In the genomic region with DNA sequence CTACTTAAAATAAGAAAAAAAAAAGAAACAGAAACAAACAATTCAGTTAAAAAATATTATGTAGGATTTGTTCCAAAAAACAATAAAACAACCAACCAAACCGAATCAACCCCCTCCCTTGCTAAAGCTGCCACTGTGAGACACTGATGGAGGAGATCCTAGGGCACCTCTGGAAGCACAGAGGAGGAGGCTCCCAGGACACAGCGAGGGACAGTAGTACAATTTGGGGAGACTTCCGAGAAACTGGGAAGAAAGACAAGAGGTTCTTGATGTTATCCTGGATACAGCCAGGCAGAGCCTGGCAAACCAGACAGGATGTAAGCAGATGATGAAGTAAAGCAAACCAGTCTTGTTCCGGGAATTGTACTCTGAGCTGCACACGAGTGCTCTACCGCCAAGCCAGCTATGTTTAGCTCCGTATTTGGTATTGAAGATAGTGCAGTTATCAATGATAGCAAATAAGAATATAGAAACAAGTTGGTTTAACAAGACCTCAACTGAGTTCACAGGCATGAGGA, we compare ENCODE assay signal across 18 mouse cellular contexts. TPM values are rescaled to one million over a fixed set of nuclear protein-coding genes. Genes with fewer than 3 reads are reported as not detected.
A peak's percentile ranks its signal among the peaks of the same experiment; 100 is the strongest.
DNase-seq lines count a peak whose midpoint lies in the region; ATAC-seq and TF ChIP-seq lines count a peak whose summit lies in the region.
"Had no signal": no experiment of that assay in that cellular context is flagged by ENCODE, and none has a peak within 500 bp of the region (broad histone marks: within the 10 kb centered on the region; RNA-seq: fewer than 3 reads in every experiment).

No protein-coding gene starts in this region.

- H3K36me3 ChIP-seq in kidney, postnatal 0 days (ENCODE audit: insufficient read depth, low read length): no peaks in the 10 kb centered on the region
- no peaks in the 10 kb centered on the region for H3K36me3 ChIP-seq in kidney, embryonic 16.5 days (ENCODE audit: insufficient read depth, low read length)
- H3K36me3 ChIP-seq in liver, embryonic 15.5 days (replicated peaks): 0 out of 2 replicates have a peak, but pooled peaks cover 3% of the 10 kb centered on the region
- no peaks in the 10 kb centered on the region for H3K36me3 ChIP-seq in lung, postnatal 0 days (ENCODE audit: insufficient read depth, low read length)
- H3K36me3 ChIP-seq: embryonic facial prominence, embryonic 13.5 days; forebrain, embryonic 12.5 days; heart, embryonic 13.5 days; hindbrain, embryonic 15.5 days had no signal

- H3K27me3 ChIP-seq in kidney, postnatal 0 days (ENCODE audit: insufficient read depth, low read length): no peaks in the 10 kb centered on the region
- no peaks in the 10 kb centered on the region for H3K27me3 ChIP-seq in kidney, embryonic 16.5 days (ENCODE audit: insufficient read depth, low read length)
- no peaks in the 10 kb centered on the region for H3K27me3 ChIP-seq in liver, embryonic 15.5 days
- no peaks in the 10 kb centered on the region for H3K27me3 ChIP-seq in lung, postnatal 0 days (replicated peaks; ENCODE audit: insufficient read depth, low read length)
- H3K27me3 ChIP-seq: embryonic facial prominence, embryonic 13.5 days; forebrain, embryonic 12.5 days; heart, embryonic 13.5 days; hindbrain, embryonic 15.5 days had no signal

- no peak overlapping the region for H3K4me3 ChIP-seq in kidney, postnatal 0 days (replicated peaks; ENCODE audit: low read depth, low read length)
- H3K4me3 ChIP-seq in kidney, embryonic 16.5 days (ENCODE audit: low read length): no peak overlapping the region
- no peak overlapping the region for H3K4me3 ChIP-seq in liver, embryonic 15.5 days (replicated peaks)
- H3K4me3 ChIP-seq in lung, adult 2 months (replicated peaks; ENCODE audit: extremely low read depth, low read depth, low read length): no peak overlapping the region
- no peak overlapping the region for H3K4me3 ChIP-seq in lung, postnatal 0 days (ENCODE audit: low read depth, low read length)
- H3K4me3 ChIP-seq: embryonic facial prominence, embryonic 13.5 days; forebrain, embryonic 12.5 days; heart, embryonic 13.5 days; hindbrain, embryonic 15.5 days had no signal

- no peak overlapping the region for H3K4me2 ChIP-seq in kidney, postnatal 0 days (ENCODE audit: low read length)
- no peak overlapping the region for H3K4me2 ChIP-seq in kidney, embryonic 16.5 days (replicated peaks; ENCODE audit: low read depth, low read length)
- no peak overlapping the region for H3K4me2 ChIP-seq in liver, embryonic 15.5 days
- no peak overlapping the region for H3K4me2 ChIP-seq in lung, postnatal 0 days (replicated peaks; ENCODE audit: low read depth, low read length)
- H3K4me2 ChIP-seq: embryonic facial prominence, embryonic 13.5 days; forebrain, embryonic 12.5 days; heart, embryonic 13.5 days; hindbrain, embryonic 15.5 days had no signal

- WGBS in kidney, postnatal 0 days: 71% methylated on average over 7 of the region's 7 CpGs
- WGBS in kidney, embryonic 16.5 days: 73% methylated on average over 7 of the region's 7 CpGs
- WGBS in liver, embryonic 15.5 days (ENCODE audit: insufficient replicate concordance): 42% methylated on average over 7 of the region's 7 CpGs
- 45% methylated on average over 7 of the region's 7 CpGs for WGBS in lung, adult 2 months
- 55% methylated on average over 7 of the region's 7 CpGs for WGBS in lung, postnatal 0 days

- H3K27ac ChIP-seq in kidney, postnatal 0 days: no peak overlapping the region
- no peak overlapping the region for H3K27ac ChIP-seq in kidney, embryonic 16.5 days (ENCODE audit: low read length)
- H3K27ac ChIP-seq in liver, embryonic 15.5 days (replicated peaks): peak overlapping the region; percentile 25; the same call in 1 of the 2 replicates
- no peak overlapping the region for H3K27ac ChIP-seq in lung, postnatal 0 days (ENCODE audit: low read length)
- H3K27ac ChIP-seq: embryonic facial prominence, embryonic 13.5 days; forebrain, embryonic 12.5 days; heart, embryonic 13.5 days; hindbrain, embryonic 15.5 days had no signal

- DNase-seq in kidney, postnatal 0 days (ENCODE audit: low spot score): peak; percentile 26
- no peak for DNase-seq in lung, adult 2 months
- peak; percentile 52 for DNase-seq in lung, postnatal 0 days (ENCODE audit: low spot score)
- no peak for DNase-seq in adrenal gland, adult 2 months
- DNase-seq in gastrocnemius, postnatal 14 days: no peak
- DNase-seq: adrenal gland, postnatal 14 days; cerebellum, adult 2 months; cerebellum, postnatal 14 days; gastrocnemius, postnatal 10 days; heart, postnatal 36 days had no signal

- no peaks in the 10 kb centered on the region for H3K9me3 ChIP-seq in kidney, postnatal 0 days (replicated peaks; ENCODE audit: low read length)
- H3K9me3 ChIP-seq in kidney, embryonic 16.5 days (ENCODE audit: low read length): no peaks in the 10 kb centered on the region
- no peaks in the 10 kb centered on the region for H3K9me3 ChIP-seq in liver, embryonic 15.5 days (replicated peaks)
- H3K9me3 ChIP-seq in lung, postnatal 0 days (ENCODE audit: low read length): no peaks in the 10 kb centered on the region
- H3K9me3 ChIP-seq: embryonic facial prominence, embryonic 13.5 days; forebrain, embryonic 12.5 days; heart, embryonic 13.5 days; hindbrain, embryonic 15.5 days had no signal

- ATAC-seq in kidney, postnatal 0 days (replicated peaks; ENCODE audit: low FRiP score, low read depth): no peak
- no peak for ATAC-seq in kidney, embryonic 16.5 days (ENCODE audit: low FRiP score, low TSS enrichment)
- ATAC-seq in liver, embryonic 15.5 days (ENCODE audit: insufficient read depth): no peak
- peak; percentile 62; the same call in 1 of the 2 replicates for ATAC-seq in lung, postnatal 0 days
- ATAC-seq in cerebellum, adult (ENCODE audit: insufficient number of reproducible peaks, low FRiP score, low TSS enrichment): no peak
- ATAC-seq: forebrain, embryonic 16.5 days had no signal

- TF ChIP-seq CTCF in kidney, postnatal 0 days (IDR thresholded peaks at IDR 0.05; ENCODE audit: low read depth): no peak
- no peak for TF ChIP-seq CTCF in lung, adult 2 months (IDR thresholded peaks at IDR 0.05; ENCODE audit: insufficient read depth, low read length)
- no peak for TF ChIP-seq CTCF in lung, postnatal 0 days (IDR thresholded peaks at IDR 0.05)

- TF ChIP-seq POLR2A in lung, adult 2 months (IDR thresholded peaks at IDR 0.05; ENCODE audit: borderline replicate concordance, extremely low read depth, low read depth, low read length): peak; percentile 21; the same call in 1 of the 2 replicates

- peak; percentile 76 for TF ChIP-seq EP300 in lung, postnatal 0 days (IDR thresholded peaks at IDR 0.05)

- H3K9ac ChIP-seq in kidney, postnatal 0 days (ENCODE audit: low read depth, low read length): no peak overlapping the region
- H3K9ac ChIP-seq in kidney, embryonic 16.5 days (replicated peaks; ENCODE audit: low read length): no peak overlapping the region
- no peak overlapping the region for H3K9ac ChIP-seq in liver, embryonic 15.5 days
- H3K9ac ChIP-seq in lung, postnatal 0 days (replicated peaks; ENCODE audit: low read depth): no peak overlapping the region
- H3K9ac ChIP-seq: embryonic facial prominence, embryonic 13.5 days; forebrain, embryonic 12.5 days; heart, embryonic 13.5 days; hindbrain, embryonic 15.5 days had no signal

- H3K4me1 ChIP-seq in kidney, postnatal 0 days (replicated peaks; ENCODE audit: insufficient read depth, low read length): no peaks in the 10 kb centered on the region
- no peaks in the 10 kb centered on the region for H3K4me1 ChIP-seq in kidney, embryonic 16.5 days (ENCODE audit: insufficient read depth, low read length)
- peaks cover 17% of the 10 kb centered on the region for H3K4me1 ChIP-seq in liver, embryonic 15.5 days (replicated peaks)
- no peaks in the 10 kb centered on the region for H3K4me1 ChIP-seq in lung, adult 2 months (ENCODE audit: control insufficient read depth, insufficient read depth, low read length)
- H3K4me1 ChIP-seq in lung, postnatal 0 days (ENCODE audit: insufficient read depth, low read depth, low read length): no peaks in the 10 kb centered on the region
- H3K4me1 ChIP-seq: embryonic facial prominence, embryonic 13.5 days; forebrain, embryonic 12.5 days; heart, embryonic 13.5 days; hindbrain, embryonic 15.5 days had no signal

- intact Hi-C loops in gastrocnemius, postnatal 14 days (cut with DNase I; ENCODE audit: low total_unique reads): no loop called here

RNA-seq across cellular contexts. Expression of gene Hist1h2be, which starts 17.7 kb away (rescaled TPM):
- 0.83 and 0.84 TPM in 2 replicates for polyA plus RNA-seq in kidney, postnatal 0 days (2015; fragmentation: Nextera tagmentation; extraction: Ambion mirVana)
- polyA plus RNA-seq in kidney, embryonic 16.5 days (2015; fragmentation: Nextera tagmentation; extraction: Ambion mirVana): 3.2 and 3.3 TPM in 2 replicates
- 1.8 and 1.9 TPM in 2 replicates for polyA plus RNA-seq in liver, embryonic 15.5 days (2015; fragmentation: Nextera tagmentation; extraction: Ambion mirVana)
- 2.7 and 3.0 TPM in 2 replicates for polyA plus RNA-seq in lung, adult 2 months (2012; rRNA removed)
- polyA plus RNA-seq in lung, postnatal 0 days (2015; fragmentation: Nextera tagmentation; extraction: Ambion mirVana): 0.44 and 0.86 TPM in 2 replicates
- 10 to 100 TPM; 11.3 to 14.8 TPM for total RNA-seq in adrenal gland, adult 2 months (2021)
- polyA plus RNA-seq in adrenal gland, adult 2 months (2012; rRNA removed): 1.7 and 2.0 TPM in 2 replicates
- total RNA-seq in gastrocnemius, postnatal 14 days (2021): 10 to 100 TPM; 25.3 to 25.8 TPM

RNA-seq across cellular contexts. Expression of gene Hist1h1e, which starts 19.1 kb away (rescaled TPM):
- 13.0 and 14.3 TPM in 2 replicates for polyA plus RNA-seq in kidney, postnatal 0 days (2015; fragmentation: Nextera tagmentation; extraction: Ambion mirVana)
- 14.7 and 15.9 TPM in 2 replicates for polyA plus RNA-seq in kidney, embryonic 16.5 days (2015; fragmentation: Nextera tagmentation; extraction: Ambion mirVana)
- 24.7 and 26.6 TPM in 2 replicates for polyA plus RNA-seq in liver, embryonic 15.5 days (2015; fragmentation: Nextera tagmentation; extraction: Ambion mirVana)
- polyA plus RNA-seq in lung, adult 2 months (2012; rRNA removed): 2.0 and 2.4 TPM in 2 replicates
- 7.8 and 9.9 TPM in 2 replicates for polyA plus RNA-seq in lung, postnatal 0 days (2015; fragmentation: Nextera tagmentation; extraction: Ambion mirVana)
- total RNA-seq in adrenal gland, adult 2 months (2021): 10 to 100 TPM; 44.2 to 71.4 TPM
- 1.0 and 1.2 TPM in 2 replicates for polyA plus RNA-seq in adrenal gland, adult 2 months (2012; rRNA removed)
- 100 to 1,000 TPM in 1 of 2 experiments, 10 to 100 TPM in 1; 91.2 to 121 TPM for total RNA-seq in gastrocnemius, postnatal 14 days (2021)

RNA-seq across cellular contexts. Expression of gene Hist1h4d, which starts 21.8 kb away (rescaled TPM):
- 68.3 and 77.0 TPM in 2 replicates for polyA plus RNA-seq in kidney, postnatal 0 days (2015; fragmentation: Nextera tagmentation; extraction: Ambion mirVana)
- 102 TPM in 2 replicates for polyA plus RNA-seq in kidney, embryonic 16.5 days (2015; fragmentation: Nextera tagmentation; extraction: Ambion mirVana)
- polyA plus RNA-seq in liver, embryonic 15.5 days (2015; fragmentation: Nextera tagmentation; extraction: Ambion mirVana): 125 and 146 TPM in 2 replicates
- 9.0 and 9.5 TPM in 2 replicates for polyA plus RNA-seq in lung, adult 2 months (2012; rRNA removed)
- polyA plus RNA-seq in lung, postnatal 0 days (2015; fragmentation: Nextera tagmentation; extraction: Ambion mirVana): 31.4 and 36.9 TPM in 2 replicates
- total RNA-seq in adrenal gland, adult 2 months (2021): 100 to 1,000 TPM; 118 to 129 TPM
- polyA plus RNA-seq in adrenal gland, adult 2 months (2012; rRNA removed): 2.6 and 2.7 TPM in 2 replicates
- total RNA-seq in gastrocnemius, postnatal 14 days (2021): 10 to 100 TPM; 88.4 to 95.8 TPM

RNA-seq across cellular contexts. Expression of gene Hist1h3d, which starts 27.7 kb away (rescaled TPM):
- polyA plus RNA-seq in kidney, postnatal 0 days (2015; fragmentation: Nextera tagmentation; extraction: Ambion mirVana): 2.6 and 4.2 TPM in 2 replicates
- polyA plus RNA-seq in kidney, embryonic 16.5 days (2015; fragmentation: Nextera tagmentation; extraction: Ambion mirVana): 6.1 and 6.6 TPM in 2 replicates
- polyA plus RNA-seq in liver, embryonic 15.5 days (2015; fragmentation: Nextera tagmentation; extraction: Ambion mirVana): 6.0 and 7.4 TPM in 2 replicates
- polyA plus RNA-seq in lung, adult 2 months (2012; rRNA removed): 2.6 and 4.5 TPM in 2 replicates
- polyA plus RNA-seq in lung, postnatal 0 days (2015; fragmentation: Nextera tagmentation; extraction: Ambion mirVana): 0.62 and 1.3 TPM in 2 replicates
- 1 to 10 TPM; 3.7 to 6.5 TPM for total RNA-seq in adrenal gland, adult 2 months (2021)
- 3.7 TPM in 2 replicates for polyA plus RNA-seq in adrenal gland, adult 2 months (2012; rRNA removed)
- 10 to 100 TPM; 13.5 to 15.2 TPM for total RNA-seq in gastrocnemius, postnatal 14 days (2021)

RNA-seq across cellular contexts. Expression of gene Hist1h2ad, which starts 29.1 kb away (rescaled TPM):
- polyA plus RNA-seq in kidney, postnatal 0 days (2015; fragmentation: Nextera tagmentation; extraction: Ambion mirVana): 0.27 and 0.76 TPM in 2 replicates
- 2.5 and 3.0 TPM in 2 replicates for polyA plus RNA-seq in kidney, embryonic 16.5 days (2015; fragmentation: Nextera tagmentation; extraction: Ambion mirVana)
- 3.6 and 4.1 TPM in 2 replicates for polyA plus RNA-seq in liver, embryonic 15.5 days (2015; fragmentation: Nextera tagmentation; extraction: Ambion mirVana)
- 1.2 and 2.0 TPM in 2 replicates for polyA plus RNA-seq in lung, adult 2 months (2012; rRNA removed)
- polyA plus RNA-seq in lung, postnatal 0 days (2015; fragmentation: Nextera tagmentation; extraction: Ambion mirVana): 0.49 and 0.57 TPM in 2 replicates
- total RNA-seq in adrenal gland, adult 2 months (2021): 1 to 10 TPM; 2.9 to 6.4 TPM
- 2.5 and 3.2 TPM in 2 replicates for polyA plus RNA-seq in adrenal gland, adult 2 months (2012; rRNA removed)
- total RNA-seq in gastrocnemius, postnatal 14 days (2021): 10 to 100 TPM; 13.9 to 14.8 TPM
- polyA plus RNA-seq: hindbrain, embryonic 15.5 days had no signal

Comparison
In these comparisons a context has a peak if more than half of its experiments do, and no peak if none do; other contexts are left out.
1. DNase-seq: peak in kidney, postnatal 0 days (single experiment) and lung, postnatal 0 days (single experiment); none in lung, adult 2 months (single experiment), adrenal gland, adult 2 months (single experiment) and gastrocnemius, postnatal 14 days (single experiment).